Mouse (Mus musculus): ENCODE measurements around the gene Fbxo44. TPM values are rescaled to one million over a fixed set of nuclear protein-coding genes. Genes with fewer than 3 reads are reported as not detected.

Fbxo44 gene
- total RNA-seq, 2 experiments from 2014 or later: 18.2 to 18.8 TPM

DNA sequence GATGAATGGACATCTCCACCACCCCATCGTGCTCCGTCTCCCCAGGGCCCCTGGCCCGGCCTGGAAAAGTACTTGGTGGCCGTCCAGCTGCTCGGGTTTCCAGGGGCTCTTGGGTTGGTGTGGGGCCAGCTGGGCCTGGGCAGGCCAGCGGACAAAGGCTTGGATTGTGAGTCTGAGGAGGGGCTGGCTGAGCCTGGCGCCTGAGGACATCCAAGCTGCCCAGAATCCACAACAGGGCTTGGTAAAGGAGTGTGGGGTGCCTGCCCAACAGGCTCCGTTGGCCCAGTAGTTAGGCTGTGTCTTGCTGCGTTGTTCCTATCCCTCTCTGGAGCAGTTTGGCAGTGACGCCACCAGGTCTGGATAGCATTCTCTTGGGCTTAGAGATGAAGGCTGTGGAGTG, 6.1 kb upstream of the Fbxo44 start:
- no peak for DNase-seq
- intact Hi-C loops (cut with DNase I): no loop called here

DNA sequence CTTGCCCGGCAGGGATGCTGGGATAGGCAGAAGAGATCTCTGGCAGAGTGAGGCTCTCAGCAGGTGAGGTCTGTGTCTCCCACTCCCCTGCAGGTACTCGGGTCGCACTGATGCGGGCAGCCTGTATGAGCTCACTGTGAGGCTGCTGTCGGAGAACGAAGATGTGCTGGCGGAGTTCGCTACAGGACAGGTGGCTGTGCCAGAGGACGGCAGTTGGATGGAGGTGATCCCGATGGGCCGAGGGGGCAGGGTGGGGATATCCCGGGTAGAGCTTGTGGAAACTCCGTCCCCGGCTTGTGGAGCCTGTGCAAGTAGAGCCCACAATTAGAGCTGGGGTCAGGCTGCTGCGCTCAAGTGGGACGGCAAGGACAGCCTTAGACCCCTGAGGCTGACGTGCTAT, 5.3 kb upstream of the Fbxo44 start:
- intact Hi-C loops (cut with DNase I): loop anchor here (2.0 kb wide), 1 partner anchor 25 kb away; no protein-coding TSS in a partner anchor
- no peak for DNase-seq

DNA sequence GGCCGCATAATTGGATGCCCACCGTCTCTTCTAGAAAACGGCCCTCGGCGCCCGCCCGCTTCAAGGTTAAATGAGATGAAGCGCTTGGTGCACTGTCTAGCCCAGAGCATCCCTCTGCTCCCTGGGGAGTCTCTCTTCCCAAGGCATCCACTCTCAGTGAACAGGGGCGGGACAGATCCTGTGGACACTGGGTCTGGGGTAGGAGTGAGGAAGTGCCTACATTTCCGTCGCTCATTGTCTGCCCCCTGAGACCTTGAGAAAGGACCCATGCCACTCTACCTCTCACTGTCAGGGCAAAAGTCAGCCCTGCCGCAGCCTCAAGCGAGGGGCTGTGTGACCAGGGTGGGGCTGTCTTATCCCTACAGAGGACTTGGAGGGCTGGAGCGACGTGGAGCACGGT, 4.2 kb upstream of the Fbxo44 start:
- intact Hi-C loops (cut with DNase I): loop anchor here (1.0 to 2.0 kb wide), 2 partner anchors 24 to 49 kb away; no protein-coding TSS in a partner anchor

DNA sequence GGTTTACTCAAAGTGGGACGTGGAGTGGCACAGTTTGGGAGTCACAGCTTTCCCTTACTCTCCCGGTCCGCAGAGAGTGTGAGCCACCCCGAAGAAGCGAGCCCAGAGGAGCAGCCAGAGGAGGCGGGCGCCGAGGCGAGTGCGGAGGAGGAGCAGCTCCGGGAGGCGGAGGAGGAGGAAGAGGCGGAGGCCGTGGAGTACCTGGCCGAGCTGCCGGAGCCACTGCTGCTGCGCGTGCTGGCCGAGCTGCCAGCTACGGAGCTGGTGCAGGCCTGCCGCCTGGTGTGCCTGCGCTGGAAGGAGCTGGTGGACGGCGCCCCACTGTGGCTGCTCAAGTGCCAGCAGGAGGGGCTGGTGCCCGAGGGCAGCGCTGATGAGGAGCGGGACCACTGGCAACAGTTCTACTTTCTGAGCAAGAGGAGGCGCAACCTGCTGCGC, 3.7 kb upstream of the Fbxo44 start:
- DNase-seq: peak; percentile 68 to 70
- intact Hi-C loops (cut with DNase I): loop anchor here (1.0 to 2.0 kb wide), 2 partner anchors 23 to 49 kb away; no protein-coding TSS in a partner anchor

More for the DNA sequence above, 4.2 kb upstream of the Fbxo44 start:
- no peak for DNase-seq

DNA sequence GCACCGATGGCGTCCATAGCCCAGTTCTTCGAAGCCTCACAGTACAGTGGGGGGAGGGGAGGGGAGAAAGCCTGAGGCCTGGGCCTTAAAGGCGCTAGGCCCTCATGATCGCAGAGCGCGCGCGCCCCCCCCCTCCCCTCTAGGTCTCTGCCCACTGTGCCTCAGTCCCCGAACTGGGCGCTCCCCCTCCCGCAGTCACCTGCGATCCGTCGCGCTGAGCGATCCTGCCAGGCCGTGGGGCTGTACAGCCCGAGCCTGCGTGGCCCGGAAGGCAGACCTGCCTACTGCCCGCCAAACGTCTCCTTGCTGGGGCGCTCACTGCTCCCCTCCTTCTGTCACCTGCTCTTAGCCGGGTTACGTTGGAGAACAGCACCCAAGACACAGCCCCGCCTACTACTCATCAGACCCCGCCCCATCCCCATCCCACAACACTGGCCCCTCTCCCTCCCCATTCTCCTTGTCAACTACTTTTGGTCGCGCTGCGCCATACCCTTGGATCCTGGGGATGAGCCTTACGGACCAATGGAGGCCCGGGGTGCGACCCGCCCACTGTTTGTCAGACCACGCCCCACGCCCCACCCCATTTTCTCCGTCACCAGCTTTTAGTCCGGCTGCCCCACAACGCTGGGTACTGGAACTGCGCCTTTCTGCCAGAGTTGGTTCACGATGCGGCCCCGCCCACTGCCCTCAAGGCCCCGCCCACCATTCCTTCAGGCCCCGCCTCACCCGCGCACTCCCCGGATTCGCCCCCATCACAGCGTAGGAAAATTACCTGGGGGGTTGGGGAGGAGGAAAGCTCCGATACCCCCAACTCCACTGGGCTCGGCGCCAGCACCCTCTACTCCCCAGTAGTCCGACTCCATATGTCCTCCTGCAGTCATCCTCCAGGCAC, 492 bp downstream of the Fbxo44 start:
- DNase-seq: peak; percentile 85 to 86
- intact Hi-C loops (cut with DNase I): no loop called here

DNA sequence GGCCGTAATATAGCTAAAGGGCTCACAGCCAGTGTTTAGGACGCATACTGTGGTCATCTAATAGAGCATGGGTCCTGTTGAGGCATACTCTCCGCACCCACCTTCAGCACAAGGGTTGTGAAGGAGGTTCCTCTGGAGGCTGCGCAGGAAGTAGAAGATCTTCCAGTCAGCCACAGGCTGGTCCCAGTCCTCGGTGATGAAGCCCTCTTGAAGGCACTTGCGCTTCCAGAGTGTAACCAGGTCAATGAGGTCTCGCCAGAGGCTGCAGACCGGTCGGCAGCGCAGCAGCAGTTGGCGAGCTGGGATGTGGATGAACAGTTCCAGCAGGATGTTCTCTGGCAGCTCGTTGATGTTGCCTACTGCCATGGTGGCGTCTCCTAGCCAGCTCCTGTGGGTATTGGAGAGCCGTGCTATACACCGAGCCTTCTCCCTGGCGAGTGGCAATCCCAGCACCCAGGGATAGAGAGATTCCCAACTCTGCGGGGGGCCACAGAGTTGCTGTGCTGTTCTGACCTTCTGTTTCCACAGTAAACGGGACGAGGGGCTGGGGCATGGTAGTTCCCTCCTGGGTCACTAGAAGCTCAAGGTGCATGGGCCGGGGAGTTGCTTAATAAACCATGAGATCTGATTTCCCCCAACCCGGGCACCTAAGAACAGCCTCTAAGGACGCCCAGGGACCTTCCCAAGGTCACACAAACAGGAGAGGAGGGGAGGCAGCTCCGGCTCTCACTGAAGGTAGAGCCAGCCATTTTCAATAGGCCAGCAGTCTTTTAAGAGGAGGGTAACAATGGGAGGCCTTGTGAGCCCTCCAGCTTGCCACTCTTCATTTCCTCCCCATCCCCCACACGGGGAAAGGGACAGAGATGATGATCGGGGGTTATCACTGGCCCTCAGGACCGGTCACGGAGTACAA, 1.6 kb downstream of the Fbxo44 start:
- DNase-seq: no peak
- intact Hi-C loops (cut with DNase I): no loop called here

DNA sequence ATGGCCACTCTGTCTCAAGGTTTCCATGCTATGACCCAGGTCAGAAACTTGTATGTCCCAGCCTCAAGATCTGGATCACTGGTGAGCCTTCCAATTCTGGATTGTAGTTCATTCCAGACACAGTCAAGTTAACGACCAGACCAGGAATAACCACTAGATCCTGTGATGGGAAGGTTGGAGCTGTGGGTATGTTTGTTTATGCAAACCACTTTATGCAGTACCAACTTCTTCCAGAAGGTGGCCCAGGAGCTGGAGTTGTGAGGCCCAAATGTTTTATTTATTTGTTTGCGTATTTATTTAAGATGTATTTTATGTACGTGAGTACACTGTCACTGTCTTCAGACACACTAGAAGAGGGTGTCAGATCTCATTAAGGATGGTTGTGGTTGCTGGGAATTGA, 5.3 kb downstream of the Fbxo44 start:
- no peak for DNase-seq
- intact Hi-C loops (cut with DNase I): loop anchor here (5.0 kb wide), 1 partner anchor 213 kb away; the partner anchor contains the start of gene 2510039O18Rik

DNA sequence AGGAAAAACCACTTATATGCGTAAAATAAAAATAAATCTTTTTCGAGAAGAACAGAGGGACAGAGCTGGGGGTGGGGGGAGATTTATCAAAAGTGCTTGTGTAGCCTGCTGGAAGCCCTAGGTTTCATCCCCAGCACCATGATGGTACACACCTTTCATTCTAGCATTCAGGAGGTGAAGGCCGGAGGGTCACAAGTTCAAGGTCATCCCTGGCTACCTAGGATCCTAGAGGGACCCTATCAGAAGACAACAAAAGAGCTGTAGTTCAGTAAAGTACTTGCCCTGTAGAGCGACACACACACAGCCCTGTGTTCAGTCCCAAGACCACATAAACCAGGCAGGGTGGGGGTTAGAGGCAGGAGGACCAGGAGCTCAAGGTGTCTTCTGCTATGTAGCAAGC, 6.3 kb downstream of the Fbxo44 start:
- DNase-seq: no peak
- intact Hi-C loops (cut with DNase I): loop anchor here (5.0 kb wide), 1 partner anchor 212 kb away; the partner anchor contains the start of gene 2510039O18Rik

DNA sequence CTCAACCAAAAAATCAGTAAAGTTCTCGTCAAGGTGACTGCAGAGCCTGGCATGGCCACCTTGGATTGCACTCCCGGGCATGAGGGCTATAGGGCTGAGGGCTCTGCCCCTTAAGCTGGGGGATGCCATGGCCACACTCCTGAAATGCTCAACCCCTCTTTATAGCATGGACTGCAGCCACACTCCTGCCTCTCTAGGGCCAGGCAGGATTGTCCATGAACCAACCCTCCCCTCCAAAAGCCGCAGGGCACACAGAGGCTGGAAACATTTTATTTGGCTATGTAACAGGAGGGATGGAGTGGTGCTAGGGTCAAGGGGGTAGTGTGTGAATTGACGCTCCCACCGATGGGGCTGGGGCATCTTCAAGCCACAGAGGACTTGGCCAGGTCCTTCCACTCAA, 7.7 kb downstream of the Fbxo44 start:
- intact Hi-C loops (cut with DNase I): loop anchor here (5.0 kb wide), 1 partner anchor 210 kb away; the partner anchor contains the start of gene 2510039O18Rik
- DNase-seq: no peak

DNA sequence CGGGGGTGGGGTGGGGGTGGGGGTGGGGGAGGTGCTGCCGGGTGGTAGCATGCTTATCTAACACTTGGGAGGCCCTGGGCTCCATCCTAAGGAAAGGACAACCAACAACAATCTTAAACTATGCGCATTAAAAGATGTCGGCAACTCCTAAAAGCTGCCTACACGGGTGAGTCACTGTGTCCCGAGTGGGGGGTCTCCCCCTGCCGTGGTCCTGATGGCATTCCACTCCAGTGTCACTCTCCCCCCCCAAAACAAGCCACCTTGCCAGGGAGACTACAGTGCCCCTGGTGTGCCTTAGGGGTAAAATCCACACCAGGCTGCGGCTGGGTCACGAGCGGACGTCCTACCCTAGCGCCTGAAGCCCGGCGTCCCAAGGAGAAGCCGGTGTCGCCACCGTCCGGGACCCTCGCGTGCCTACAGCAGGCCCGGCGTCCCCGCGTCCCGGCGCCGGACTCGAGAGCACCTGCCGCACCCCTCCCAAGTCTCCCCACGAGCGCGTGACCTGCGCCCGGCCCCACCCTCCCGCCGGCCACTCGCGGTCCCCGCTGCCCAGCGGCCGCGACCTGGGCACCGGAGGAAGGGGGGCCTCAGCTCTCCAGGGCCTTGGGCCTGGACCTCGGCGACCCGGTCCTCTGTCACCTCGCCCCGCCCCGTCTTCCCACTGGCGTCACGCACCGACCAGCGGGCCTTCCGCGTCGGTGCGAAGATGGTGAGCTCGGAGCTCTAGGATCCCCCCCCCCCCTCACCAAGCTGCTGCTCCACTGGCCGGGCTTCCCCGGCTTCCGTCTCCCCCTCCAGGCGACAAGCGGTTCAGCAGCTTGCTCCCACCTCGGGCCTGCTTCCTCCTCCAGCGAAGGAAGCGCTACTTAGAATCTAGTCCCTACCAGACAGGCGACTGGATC, 8.8 kb downstream of the Fbxo44 start, which contains the start of gene Fbxo6:
Fbxo6 (minus strand) TSS at position 874 of the 902 bp plus-strand sequence.
- intact Hi-C loops (cut with DNase I): loop anchor here (1.0 to 5.0 kb wide), 2 partner anchors 11 to 209 kb away; partner anchors contain the start of gene 2510039O18Rik
- DNase-seq: peak; percentile 85 to 89

DNA sequence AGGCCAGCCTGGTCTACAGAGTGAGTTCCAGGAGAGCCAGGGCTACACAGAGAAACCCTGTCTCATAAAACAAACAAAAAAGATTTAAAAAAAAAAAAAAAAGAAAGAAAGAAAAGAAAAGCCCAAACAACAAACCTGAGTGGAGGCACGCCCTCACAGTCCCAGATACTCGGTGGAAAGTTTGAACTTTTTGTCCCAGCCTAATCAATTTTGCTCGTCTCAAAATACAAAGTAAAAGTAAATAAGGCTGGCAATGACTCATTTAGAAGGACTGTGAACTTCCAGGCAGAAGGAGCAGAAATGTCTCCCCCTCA, 9.4 kb downstream of the Fbxo44 start:
- intact Hi-C loops (cut with DNase I): loop anchor here (1.0 to 5.0 kb wide), 2 partner anchors 11 to 209 kb away; partner anchors contain the start of gene 2510039O18Rik
- no peak for DNase-seq

DNA sequence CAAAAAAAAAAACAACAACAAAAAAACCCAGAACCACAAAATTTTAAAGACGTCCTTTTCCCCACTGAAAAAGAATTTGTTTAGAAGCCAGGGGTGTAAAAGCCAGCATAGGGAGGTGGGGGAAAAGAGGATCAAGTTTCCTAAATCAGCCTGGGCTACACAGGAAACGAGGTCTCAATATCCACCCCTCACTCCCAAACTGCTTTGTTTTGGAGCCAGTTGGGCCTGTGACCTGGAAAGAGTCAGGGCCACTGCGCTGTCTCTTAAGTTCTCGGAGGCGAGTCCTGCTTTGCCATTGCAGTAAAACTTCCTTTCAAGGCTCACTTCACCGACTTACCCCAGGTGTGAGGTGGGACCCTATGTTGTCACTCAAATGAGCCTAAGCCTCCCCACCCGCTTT, 10.0 kb downstream of the Fbxo44 start:
- intact Hi-C loops (cut with DNase I): loop anchor here (5.0 kb wide), 1 partner anchor 208 kb away; the partner anchor contains the start of gene 2510039O18Rik
- DNase-seq: no peak

DNA sequence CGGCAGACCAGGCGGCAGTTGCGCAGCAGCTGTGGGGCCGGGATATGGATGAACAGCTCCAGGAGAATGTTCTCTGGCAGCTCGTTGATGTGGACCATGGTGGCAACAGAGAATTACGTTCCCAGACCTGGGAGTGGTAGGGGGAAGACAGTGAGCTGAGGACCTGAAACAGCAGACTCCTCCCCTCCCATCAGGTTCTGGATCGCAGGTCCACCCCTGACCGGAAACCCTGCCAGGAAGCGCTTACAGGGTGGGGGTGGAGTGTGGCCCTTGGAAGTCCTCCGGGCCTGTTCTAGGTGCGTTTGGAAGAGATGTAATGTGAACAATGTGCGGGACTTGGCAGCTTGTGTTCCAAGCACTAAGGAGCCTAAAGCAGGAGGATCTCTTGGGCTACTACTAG, 10.7 kb downstream of the Fbxo44 start:
- DNase-seq: no peak
- intact Hi-C loops (cut with DNase I): loop anchor here (10.0 kb wide), 1 partner anchor 1015 kb away; the partner anchor contains the start of gene Pgd

DNA sequence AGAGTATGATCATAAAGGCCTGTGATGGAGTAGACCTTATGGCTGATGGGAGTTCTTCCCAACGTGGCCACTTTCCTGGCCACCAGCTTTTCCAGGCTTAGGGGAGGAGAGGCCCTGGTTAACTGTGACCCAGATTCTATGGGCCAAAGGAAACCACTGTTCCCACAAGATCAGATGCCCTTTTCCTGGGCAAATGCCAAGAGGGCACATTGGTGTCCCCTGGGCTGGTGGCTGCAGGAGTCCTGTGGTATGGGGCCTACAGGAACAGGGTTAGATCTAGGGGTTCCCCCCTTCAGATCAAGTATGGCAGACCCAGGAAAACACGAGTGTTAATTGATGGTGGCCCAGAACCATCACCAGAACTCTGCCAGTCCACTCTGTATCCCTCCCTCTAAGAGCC, 12.6 kb downstream of the Fbxo44 start:
- intact Hi-C loops (cut with DNase I): loop anchor here (10.0 kb wide), 1 partner anchor 1017 kb away; the partner anchor contains the start of gene Pgd
- no peak for DNase-seq

DNA sequence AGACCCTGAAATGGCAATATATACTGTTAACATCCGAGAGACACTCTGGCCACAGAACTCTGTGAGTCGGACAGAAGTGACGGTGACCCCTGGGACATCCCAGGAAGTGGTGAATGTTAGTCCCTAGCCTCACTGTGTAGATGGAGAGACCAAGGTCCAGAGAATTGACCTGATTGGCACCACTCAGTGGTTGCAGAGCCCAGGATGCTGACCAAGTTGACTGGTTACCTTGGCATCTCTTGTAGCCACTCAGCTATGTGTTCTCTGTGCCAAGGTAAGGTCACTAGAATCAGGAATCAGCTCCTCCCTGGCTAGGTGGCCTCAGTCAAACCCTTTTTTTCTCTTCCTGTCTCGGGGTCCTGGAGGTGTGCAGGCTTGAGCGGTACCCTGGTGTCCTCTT, 16.6 kb downstream of the Fbxo44 start:
- no peak for DNase-seq
- intact Hi-C loops (cut with DNase I): loop anchor here (5.0 to 10.0 kb wide), 2 partner anchors 101 to 1021 kb away; partner anchors contain the start of gene Pgd

DNA sequence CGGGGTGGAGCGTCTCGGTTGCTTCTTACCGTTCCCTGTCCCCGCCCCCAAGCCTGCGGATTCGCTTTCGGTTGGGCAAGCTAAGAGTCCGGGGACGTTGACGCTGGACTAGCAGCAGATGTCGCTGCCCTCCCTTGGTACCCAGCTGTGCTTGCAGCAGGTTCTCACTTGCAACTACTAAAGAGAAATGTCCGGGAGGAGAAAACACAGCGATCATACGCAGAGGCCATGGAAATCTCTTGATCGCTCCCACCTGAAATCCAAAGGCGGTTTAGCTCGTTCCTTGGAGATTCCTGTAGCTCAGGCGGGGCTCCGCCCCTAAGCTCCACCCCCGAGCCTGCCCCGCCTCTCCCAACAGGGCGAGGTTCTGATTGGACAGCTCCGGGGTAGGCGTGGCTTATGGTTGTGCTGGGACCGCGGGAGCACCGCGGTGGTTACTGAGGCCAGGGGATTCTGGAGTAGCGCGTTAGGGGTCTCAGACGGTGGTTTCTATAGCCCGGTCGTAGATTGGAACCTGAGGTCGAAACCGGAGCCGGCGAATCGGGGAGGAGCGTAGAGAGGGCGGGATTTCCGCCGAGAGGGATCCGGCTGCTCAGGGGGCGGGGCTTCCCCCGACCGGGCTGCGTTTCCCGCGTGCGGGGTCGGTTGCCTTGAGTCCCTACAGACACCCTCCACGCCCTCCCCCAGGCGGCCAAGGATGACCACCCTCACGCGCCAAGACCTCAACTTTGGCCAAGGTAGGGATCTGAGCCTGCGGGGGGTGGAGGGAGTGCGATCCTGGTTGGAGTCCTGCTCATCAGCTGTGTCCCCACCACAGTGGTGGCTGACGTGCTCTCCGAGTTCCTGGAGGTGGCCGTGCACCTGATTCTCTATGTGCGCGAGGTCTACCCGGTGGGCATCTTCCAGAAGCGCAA, 19.9 kb downstream of the Fbxo44 start:
- intact Hi-C loops (cut with DNase I): loop anchor here (1.0 to 10.0 kb wide), 4 partner anchors 11 to 1024 kb away; partner anchors contain the start of gene Pgd

DNA sequence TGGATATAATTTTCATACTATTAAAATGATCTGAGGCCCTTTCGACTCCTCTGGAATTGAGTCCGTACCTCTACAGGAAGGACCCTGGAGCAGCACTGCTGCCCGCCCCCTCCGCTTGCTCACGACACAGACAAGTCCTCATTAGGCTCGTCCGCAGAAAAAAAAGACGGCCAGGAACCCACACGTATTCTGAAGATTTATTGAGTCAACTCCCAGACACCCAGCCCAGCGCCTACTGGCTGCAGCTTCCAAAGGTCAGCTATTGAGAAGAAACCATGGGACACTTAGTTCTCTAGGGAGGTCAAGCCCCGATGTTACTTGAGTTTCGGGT, 20.6 kb downstream of the Fbxo44 start:
- intact Hi-C loops (cut with DNase I): loop anchor here (1.0 to 10.0 kb wide), 5 partner anchors 12 to 1025 kb away; partner anchors contain the start of gene Pgd
- no peak for DNase-seq

More for the DNA sequence above, 19.9 kb downstream of the Fbxo44 start:
- peak; percentile 92 to 99 for DNase-seq

DNA sequence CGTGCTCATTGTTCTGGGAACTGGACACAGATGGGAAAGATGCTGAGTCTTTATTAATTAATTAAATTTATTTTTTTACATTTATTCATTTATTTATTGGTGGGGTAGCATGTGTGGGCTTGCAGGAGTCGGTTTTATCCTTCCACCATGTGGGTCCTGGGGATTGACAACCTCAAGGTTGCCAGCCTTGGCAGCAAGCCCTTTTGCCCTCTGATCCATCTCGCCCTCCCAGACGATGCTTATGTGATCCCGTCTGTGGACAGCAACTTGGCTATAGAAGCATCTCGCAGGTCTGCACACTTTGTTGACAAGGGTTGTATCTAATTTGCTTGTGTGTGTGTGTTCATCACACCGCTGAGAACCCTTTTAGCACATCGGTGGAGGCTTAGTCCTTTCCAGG, 22.8 kb downstream of the Fbxo44 start:
- intact Hi-C loops (cut with DNase I): no loop called here
- no peak for DNase-seq
